Mouse (Mus musculus): ENCODE measurements around the gene Mif4gd. TPM values are rescaled to one million over a fixed set of nuclear protein-coding genes. Genes with fewer than 3 reads are reported as not detected.

The Mif4gd gene
- polyA plus RNA-seq, 1 experiment from 2014 or later, result 78.6 TPM

GRCm38 (mm10) chr11:115641664-115642036 is 28.9 kb upstream of the Mif4gd start:
- H3K9ac ChIP-seq (replicated peaks; ENCODE audit: low read depth), result no peak overlapping the region
- 93% methylated on average over 4 of the region's 4 CpGs for WGBS

GRCm38 (mm10) chr11:115640978-115641663 is 28.4 kb upstream of the Mif4gd start:
- no peak overlapping the region for H3K4me3 ChIP-seq (ENCODE audit: low read depth, low read length)
- no peak overlapping the region for H3K4me2 ChIP-seq (replicated peaks; ENCODE audit: low read depth, low read length)
- H3K27ac ChIP-seq (ENCODE audit: low read length), result no peak overlapping the region
- no peaks in the 10 kb centered on the region for H3K9me3 ChIP-seq (ENCODE audit: low read length)
- DNase-seq (ENCODE audit: low spot score), result no peak
- WGBS, result 51% methylated on average over 14 of the region's 14 CpGs
- no peaks in the 10 kb centered on the region for H3K36me3 ChIP-seq (ENCODE audit: insufficient read depth, low read length)
- H3K27me3 ChIP-seq (replicated peaks; ENCODE audit: insufficient read depth, low read length), result no peaks in the 10 kb centered on the region
- TF ChIP-seq CTCF (IDR thresholded peaks at IDR 0.05) (no peak), EP300 (IDR thresholded peaks at IDR 0.05) (no peak)
- ATAC-seq, result no peak
- H3K4me1 ChIP-seq (ENCODE audit: insufficient read depth, low read depth, low read length), result no peaks in the 10 kb centered on the region
- H3K9ac ChIP-seq (replicated peaks; ENCODE audit: low read depth), result no peak overlapping the region

More at GRCm38 (mm10) chr11:115641664-115642036, 28.9 kb upstream of the Mif4gd start:
- no peak overlapping the region for H3K27ac ChIP-seq (ENCODE audit: low read length)
- no peaks in the 10 kb centered on the region for H3K27me3 ChIP-seq (replicated peaks; ENCODE audit: insufficient read depth, low read length)
- no peak overlapping the region for H3K4me3 ChIP-seq (ENCODE audit: low read depth, low read length)
- no peaks in the 10 kb centered on the region for H3K4me1 ChIP-seq (ENCODE audit: insufficient read depth, low read depth, low read length)
- DNase-seq (ENCODE audit: low spot score) (no peak), ATAC-seq (no peak)
- no peaks in the 10 kb centered on the region for H3K36me3 ChIP-seq (ENCODE audit: insufficient read depth, low read length)
- no peak overlapping the region for H3K4me2 ChIP-seq (replicated peaks; ENCODE audit: low read depth, low read length)
- TF ChIP-seq EP300 (IDR thresholded peaks at IDR 0.05) (no peak), CTCF (IDR thresholded peaks at IDR 0.05) (no peak)
- H3K9me3 ChIP-seq (ENCODE audit: low read length), result no peaks in the 10 kb centered on the region

- no peaks in the 10 kb centered on the region for H3K4me1 ChIP-seq (ENCODE audit: insufficient read depth, low read depth, low read length)
- H3K36me3 ChIP-seq (ENCODE audit: insufficient read depth, low read length), result no peaks in the 10 kb centered on the region
- 79% methylated on average over 3 of the region's 4 CpGs for WGBS
- no peaks in the 10 kb centered on the region for H3K27me3 ChIP-seq (replicated peaks; ENCODE audit: insufficient read depth, low read length)
- DNase-seq (ENCODE audit: low spot score), result no peak
- H3K9ac ChIP-seq (replicated peaks; ENCODE audit: low read depth), result no peak overlapping the region
- H3K9me3 ChIP-seq (ENCODE audit: low read length), result no peaks in the 10 kb centered on the region
- H3K4me3 ChIP-seq (ENCODE audit: low read depth, low read length), result no peak overlapping the region
- H3K27ac ChIP-seq (ENCODE audit: low read length), result no peak overlapping the region
- H3K4me2 ChIP-seq (replicated peaks; ENCODE audit: low read depth, low read length), result no peak overlapping the region
- no peak for ATAC-seq
- TF ChIP-seq CTCF (IDR thresholded peaks at IDR 0.05) (no peak), EP300 (IDR thresholded peaks at IDR 0.05) (no peak)
Observed at GRCm38 (mm10) chr11:115640311-115640828, 27.6 kb upstream of the Mif4gd start.

GRCm38 (mm10) chr11:115639540-115639939 is 26.8 kb upstream of the Mif4gd start:
- 0 out of 2 replicates have a peak, but pooled peaks have one; percentile 6 for ATAC-seq
- 56% methylated on average over 4 of the region's 4 CpGs for WGBS
- no peaks in the 10 kb centered on the region for H3K4me1 ChIP-seq (ENCODE audit: insufficient read depth, low read depth, low read length)
- no peaks in the 10 kb centered on the region for H3K27me3 ChIP-seq (replicated peaks; ENCODE audit: insufficient read depth, low read length)
- H3K4me2 ChIP-seq (replicated peaks; ENCODE audit: low read depth, low read length), result no peak overlapping the region
- no peak for TF ChIP-seq CTCF (IDR thresholded peaks at IDR 0.05)
- TF ChIP-seq EP300 (IDR thresholded peaks at IDR 0.05), result no peak
- 0 out of 2 replicates have a peak overlapping the region, but pooled peaks have one; percentile 20 for H3K27ac ChIP-seq (ENCODE audit: low read length)
- H3K36me3 ChIP-seq (ENCODE audit: insufficient read depth, low read length), result no peaks in the 10 kb centered on the region
- H3K9ac ChIP-seq (replicated peaks; ENCODE audit: low read depth), result no peak overlapping the region
- no peak overlapping the region for H3K4me3 ChIP-seq (ENCODE audit: low read depth, low read length)
- no peaks in the 10 kb centered on the region for H3K9me3 ChIP-seq (ENCODE audit: low read length)
- no peak for DNase-seq (ENCODE audit: low spot score)

GRCm38 (mm10) chr11:115638498-115639409 is 26.0 kb upstream of the Mif4gd start:
- Histone ChIP-seq H3K27ac (ENCODE audit: low read length) (no peak overlapping the region), H3K36me3 (ENCODE audit: insufficient read depth, low read length) (no peaks in the 10 kb centered on the region), H3K9ac (replicated peaks; ENCODE audit: low read depth) (no peak overlapping the region), H3K4me2 (replicated peaks; ENCODE audit: low read depth, low read length) (no peak overlapping the region), H3K4me3 (ENCODE audit: low read depth, low read length) (no peak overlapping the region), H3K4me1 (ENCODE audit: insufficient read depth, low read depth, low read length) (no peaks in the 10 kb centered on the region), H3K9me3 (ENCODE audit: low read length) (no peaks in the 10 kb centered on the region), H3K27me3 (replicated peaks; ENCODE audit: insufficient read depth, low read length) (no peaks in the 10 kb centered on the region)
- 54% methylated on average over 5 of the region's 5 CpGs for WGBS
- TF ChIP-seq EP300 (IDR thresholded peaks at IDR 0.05) (no peak), CTCF (IDR thresholded peaks at IDR 0.05) (no peak)
- peak; percentile 70 for ATAC-seq
- DNase-seq (ENCODE audit: low spot score), result peak; percentile 68

- WGBS, result 66% methylated on average over 3 of the region's 3 CpGs
- no peak for DNase-seq (ENCODE audit: low spot score)
- Histone ChIP-seq H3K9me3 (ENCODE audit: low read length) (no peaks in the 10 kb centered on the region), H3K27me3 (replicated peaks; ENCODE audit: insufficient read depth, low read length) (no peaks in the 10 kb centered on the region), H3K9ac (replicated peaks; ENCODE audit: low read depth) (no peak overlapping the region), H3K36me3 (ENCODE audit: insufficient read depth, low read length) (no peaks in the 10 kb centered on the region), H3K4me2 (replicated peaks; ENCODE audit: low read depth, low read length) (no peak overlapping the region), H3K27ac (ENCODE audit: low read length) (no peak overlapping the region), H3K4me3 (ENCODE audit: low read depth, low read length) (no peak overlapping the region), H3K4me1 (ENCODE audit: insufficient read depth, low read depth, low read length) (no peaks in the 10 kb centered on the region)
- no peak for ATAC-seq
- TF ChIP-seq CTCF (IDR thresholded peaks at IDR 0.05), result no peak
- TF ChIP-seq EP300 (IDR thresholded peaks at IDR 0.05), result no peak
Observed at GRCm38 (mm10) chr11:115636960-115637359, 24.2 kb upstream of the Mif4gd start.
